Mouse (Mus musculus): ENCODE results near the gene Tmtc4. TPM values are rescaled to one million over a fixed set of nuclear protein-coding genes. Genes with fewer than 3 reads are reported as not detected.

Tmtc4 gene
- total and polyA plus RNA-seq, 3 experiments = 1.4 to 3.3 (median 2.7) TPM

DNA sequence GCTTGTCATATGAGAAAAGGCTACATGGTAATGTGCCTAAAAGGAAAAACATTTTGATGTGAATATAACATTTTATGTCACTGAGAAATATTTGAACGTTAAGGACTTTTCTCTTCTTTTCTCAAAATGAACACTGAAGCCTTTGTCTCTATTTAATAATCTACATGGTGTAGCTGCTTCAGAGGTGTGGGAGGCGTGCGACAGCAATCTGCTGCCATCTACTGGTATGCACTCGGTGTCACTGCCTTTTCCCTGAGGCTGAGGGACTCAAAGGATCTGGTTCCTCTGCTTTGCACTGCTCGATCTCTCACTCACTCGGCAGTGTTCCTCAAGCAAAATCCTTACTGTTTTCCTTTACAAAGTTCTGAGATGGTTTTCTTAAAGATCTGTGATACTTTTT, 107.7 kb downstream of the Tmtc4 start (continued):
- TF ChIP-seq JUND (conservative IDR thresholded peaks at IDR 0.05; ENCODE audit: low read depth, low read length) (no peak), MXI1 (IDR thresholded peaks at IDR 0.05; ENCODE audit: low read depth, low read length) (no peak), ZNF384 (IDR thresholded peaks at IDR 0.05; ENCODE audit: low read depth, low read length) (no peak)

DNA sequence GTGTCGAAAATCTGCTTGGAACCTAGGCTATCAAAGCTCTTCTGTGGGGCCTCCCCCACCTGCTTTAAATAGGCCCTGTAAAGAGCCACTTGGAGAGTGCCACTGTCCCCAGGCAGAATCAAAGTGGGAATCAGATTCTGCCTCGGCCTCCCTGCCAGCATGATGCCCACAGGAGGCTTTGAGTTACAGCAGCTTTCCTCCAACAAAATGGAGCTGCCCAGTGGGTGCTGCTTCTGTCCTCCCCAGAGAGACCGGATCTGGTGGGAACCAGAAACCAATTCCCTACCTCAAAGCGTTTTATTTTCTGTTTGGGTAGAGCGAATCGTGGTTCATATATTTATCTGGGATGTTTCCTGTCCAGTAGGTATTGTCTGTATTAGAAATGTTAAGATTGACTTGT, 108.2 kb downstream of the Tmtc4 start:
- H3K79me2 ChIP-seq (replicated peaks; ENCODE audit: control insufficient read depth, extremely low read depth, insufficient read depth, poor library complexity, severe bottlenecking) = no peaks in the 10 kb centered on the region

GRCm38 (mm10) chr14:122875056-122875455, 108.8 kb downstream of the Tmtc4 start:
- H3K79me2 ChIP-seq (replicated peaks; ENCODE audit: control insufficient read depth, extremely low read depth, insufficient read depth, poor library complexity, severe bottlenecking) = no peaks in the 10 kb centered on the region
- no peaks in the 10 kb centered on the region for H3K27me3 ChIP-seq (replicated peaks)
- H3K36me3 ChIP-seq (replicated peaks in 1 of 2; ENCODE audit: control insufficient read depth in 1 of 2, insufficient read depth in 1 of 2, low read length in 1 of 2) = peaks cover 9 to 13% of the 10 kb centered on the region in 2 experiments
- no peak for DNase-seq (ENCODE audit: extremely low read depth)
- dilution Hi-C loops (cut with MboI; ENCODE audit: extremely low pct_ligation_motif_present, extremely low pct_unique_long_range_greater_than_20kb, low sequenced_read_pairs) = no loop called here
- H3K9ac ChIP-seq (ENCODE audit: insufficient read depth, low read depth) = no peak overlapping the region
- no peak overlapping the region for H3K4me3 ChIP-seq (replicated peaks in 1 of 3; ENCODE audit: low read depth in 2 of 3, low read length in 2 of 3, poor library complexity in 1 of 3)
- H3K4me1 ChIP-seq (ENCODE audit: control insufficient read depth in 1 of 2, insufficient read depth in 2 of 2) = peaks cover 0 to 2% of the 10 kb centered on the region in 2 experiments; a peak in 2 of 4 replicates
- H3K9me3 ChIP-seq (replicated peaks; ENCODE audit: low read length) = no peaks in the 10 kb centered on the region
- no peak for TF ChIP-seq USF1 (IDR thresholded peaks at IDR 0.05; ENCODE audit: low read depth, low read length)
- H3K4me2 ChIP-seq (ENCODE audit: insufficient read depth, low read depth, poor library complexity, severe bottlenecking) = no peak overlapping the region
- no peak overlapping the region for H3K27ac ChIP-seq (ENCODE audit: insufficient read depth, low read depth)
- in situ Hi-C loops (cut with MboI; ENCODE audit: low pct_ligation_motif_present, low pct_unique_long_range_greater_than_20kb, low sequenced_read_pairs) = loop anchor here (25.0 kb wide), 2 partner anchors 363 to 663 kb away; no protein-coding TSS in a partner anchor

More for the DNA sequence above, 108.2 kb downstream of the Tmtc4 start:
- DNase-seq (ENCODE audit: extremely low read depth) = no peak
- Histone ChIP-seq H3K27ac (ENCODE audit: insufficient read depth, low read depth) (no peak overlapping the region), H3K4me3 (replicated peaks in 1 of 3; ENCODE audit: low read depth in 2 of 3, low read length in 2 of 3, poor library complexity in 1 of 3) (no peak overlapping the region), H3K4me2 (ENCODE audit: insufficient read depth, low read depth, poor library complexity, severe bottlenecking) (no peak overlapping the region), H3K27me3 (replicated peaks) (no peaks in the 10 kb centered on the region), H3K9me3 (replicated peaks; ENCODE audit: low read length) (no peaks in the 10 kb centered on the region), H3K4me1 (ENCODE audit: control insufficient read depth in 1 of 2, insufficient read depth in 2 of 2) (peaks cover 0 to 8% of the 10 kb centered on the region in 2 experiments; a peak in 2 of 4 replicates), H3K36me3 (replicated peaks in 1 of 2; ENCODE audit: control insufficient read depth in 1 of 2, insufficient read depth in 1 of 2, low read length in 1 of 2) (peaks cover 9 to 18% of the 10 kb centered on the region in 2 experiments), H3K9ac (ENCODE audit: insufficient read depth, low read depth) (no peak overlapping the region)
- TF ChIP-seq USF2 (conservative IDR thresholded peaks at IDR 0.05; ENCODE audit: low read depth, low read length) = no peak
- no peak for TF ChIP-seq POLR2A (IDR thresholded peaks at IDR 0.05; ENCODE audit: low read depth, low read length)
- no peak for TF ChIP-seq E2F4 (IDR thresholded peaks at IDR 0.05; ENCODE audit: insufficient replicate concordance, low read depth, low read length)
- TF ChIP-seq IRF4 (IDR thresholded peaks at IDR 0.05; ENCODE audit: low read depth, low read length) = no peak
- no peak for TF ChIP-seq USF1 (IDR thresholded peaks at IDR 0.05; ENCODE audit: low read depth, low read length)
- no peak for TF ChIP-seq UBTF (IDR thresholded peaks at IDR 0.05; ENCODE audit: low read depth, low read length)
- TF ChIP-seq HCFC1 (IDR thresholded peaks at IDR 0.05; ENCODE audit: low read depth, low read length) = no peak
- no peak for TF ChIP-seq JUND (conservative IDR thresholded peaks at IDR 0.05; ENCODE audit: low read depth, low read length)
- TF ChIP-seq ZC3H11A (IDR thresholded peaks at IDR 0.05; ENCODE audit: low read depth, low read length) = no peak
- no peak for TF ChIP-seq RAD21 (IDR thresholded peaks at IDR 0.05; ENCODE audit: low read depth, low read length)
- no peak for TF ChIP-seq MXI1 (IDR thresholded peaks at IDR 0.05; ENCODE audit: low read depth, low read length)
- no peak for TF ChIP-seq RCOR1 (conservative IDR thresholded peaks at IDR 0.05; ENCODE audit: low read depth, low read length)
- no peak for TF ChIP-seq GABPA (IDR thresholded peaks at IDR 0.05; ENCODE audit: insufficient replicate concordance, low read depth, low read length)
- no peak for TF ChIP-seq CTCF (conservative IDR thresholded peaks at IDR 0.05 in 1 of 2, IDR thresholded peaks at IDR 0.05 in 1 of 2; ENCODE audit: low read depth in 2 of 2, low read length in 2 of 2)
- in situ Hi-C loops (cut with MboI; ENCODE audit: low pct_ligation_motif_present, low pct_unique_long_range_greater_than_20kb, low sequenced_read_pairs) (loop anchor here (25.0 kb wide), 2 partner anchors 363 to 663 kb away; no protein-coding TSS in a partner anchor), dilution Hi-C loops (cut with MboI; ENCODE audit: extremely low pct_ligation_motif_present, extremely low pct_unique_long_range_greater_than_20kb, low sequenced_read_pairs) (no loop called here)

All from CH12.LX (cell line).